Mouse (Mus musculus): ENCODE data around the gene Sept4.

DNA sequence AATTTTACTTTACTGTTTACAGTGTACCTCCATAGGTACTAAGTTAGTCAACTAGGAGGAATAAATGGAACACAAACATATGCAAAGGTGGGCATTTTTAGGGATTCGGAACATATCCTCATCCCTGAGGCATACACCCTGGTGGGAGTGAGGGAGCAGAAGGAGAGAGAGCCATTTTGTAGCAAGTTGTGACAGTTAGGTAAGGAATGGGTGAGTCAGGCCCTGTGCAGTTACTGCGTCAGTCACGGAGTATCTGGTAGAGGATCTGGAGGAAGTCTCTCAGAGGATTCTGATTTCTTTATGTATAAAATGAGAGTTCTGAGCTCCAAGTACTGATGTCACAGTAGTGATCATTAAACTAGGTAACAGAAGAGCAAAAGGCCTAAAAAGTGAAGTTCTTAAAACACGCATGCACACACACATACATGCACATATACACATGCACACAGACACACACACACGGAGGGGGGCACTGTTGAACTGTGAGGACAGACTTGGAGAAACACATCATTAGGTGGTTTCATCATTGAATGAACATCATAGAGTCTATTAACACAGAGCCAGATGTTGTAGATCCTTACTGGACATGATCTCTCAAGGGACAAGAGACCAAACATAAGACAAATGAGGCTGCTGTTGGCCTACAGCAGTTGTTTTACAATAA is 18.6 kb downstream of the Sept4 start:
- TF ChIP-seq POLR2A (IDR thresholded peaks at IDR 0.05; ENCODE audit: control insufficient read depth in 1 of 2, insufficient read depth in 1 of 2, low read depth in 1 of 2, low read length in 2 of 2, poor library complexity in 1 of 2) (no peak), POLR2AphosphoS2 (IDR thresholded peaks at IDR 0.05; ENCODE audit: low read length) (no peak), KAT2A (conservative IDR thresholded peaks at IDR 0.05; ENCODE audit: low read depth, low read length) (no peak), CTCF (IDR thresholded peaks at IDR 0.05 in 2 of 3, conservative IDR thresholded peaks at IDR 0.05 in 1 of 3; ENCODE audit: control insufficient read depth in 1 of 3, insufficient read depth in 1 of 3, low read depth in 2 of 3, low read length in 3 of 3, poor library complexity in 1 of 3, severe bottlenecking in 1 of 3) (no peak), ZC3H11A (IDR thresholded peaks at IDR 0.05; ENCODE audit: low read depth, low read length) (no peak)

All from MEL (cell line).